ENCODE assay signal across 26 mouse cellular contexts in genomic region chr9:62821811-62822210, GRCm38 (mm10).
"Had no signal": no experiment of that assay in that cellular context is flagged by ENCODE, and none has a peak within 500 bp of the region (broad histone marks: within the 10 kb centered on the region; RNA-seq: fewer than 3 reads in every experiment).

No protein-coding gene starts in this region.

- DNase-seq: gastrocnemius, adult 2 months; gastrocnemius, postnatal 10 days; gastrocnemius, postnatal 25 days; heart, adult 18-20 months; heart, postnatal 14 days; heart, postnatal 36 days; kidney, adult 11 months; kidney, adult 2 months; kidney, adult 9 months; kidney, postnatal 4 days; left cerebral cortex, postnatal 4 days had no signal

- H3K27me3 ChIP-seq: heart, embryonic 13.5 days; heart, embryonic 15.5 days; hindbrain, embryonic 13.5 days; hindbrain, embryonic 15.5 days; kidney, embryonic 15.5 days; limb, embryonic 13.5 days; limb, embryonic 15.5 days; liver, embryonic 12.5 days had no signal

- H3K9me3 ChIP-seq: heart, embryonic 13.5 days; heart, embryonic 15.5 days; hindbrain, embryonic 13.5 days; hindbrain, embryonic 15.5 days; kidney, embryonic 15.5 days; limb, embryonic 15.5 days; liver, embryonic 12.5 days had no signal

- H3K27ac ChIP-seq: gastrocnemius, adult 2 months; heart, embryonic 13.5 days; heart, embryonic 15.5 days; hindbrain, embryonic 13.5 days; hindbrain, embryonic 15.5 days; hindbrain, postnatal 0 days; kidney, embryonic 15.5 days; kidney, postnatal 0 days; layer of hippocampus, adult 2 months; left cerebral cortex, adult 2 months; limb, embryonic 13.5 days; limb, embryonic 15.5 days; liver, embryonic 12.5 days; liver, embryonic 14.5 days had no signal

- H3K36me3 ChIP-seq: heart, embryonic 13.5 days; heart, embryonic 15.5 days; hindbrain, embryonic 13.5 days; hindbrain, embryonic 15.5 days; kidney, embryonic 15.5 days; limb, embryonic 13.5 days; limb, embryonic 15.5 days; liver, embryonic 12.5 days had no signal

- ATAC-seq: hindbrain, postnatal 0 days; intestine, embryonic 16.5 days; liver, embryonic 12.5 days had no signal

- H3K4me2 ChIP-seq: heart, embryonic 11.5 days; heart, embryonic 13.5 days; heart, embryonic 15.5 days; hindbrain, embryonic 13.5 days; hindbrain, embryonic 15.5 days; kidney, embryonic 15.5 days; limb, embryonic 13.5 days; limb, embryonic 15.5 days; liver, embryonic 12.5 days had no signal

- H3K4me3 ChIP-seq: gastrocnemius, adult 2 months; heart, embryonic 13.5 days; heart, embryonic 15.5 days; hindbrain, embryonic 13.5 days; hindbrain, embryonic 15.5 days; kidney, embryonic 15.5 days; layer of hippocampus, adult 2 months; left cerebral cortex, adult 2 months; limb, embryonic 13.5 days; limb, embryonic 15.5 days; liver, embryonic 12.5 days had no signal

- H3K9ac ChIP-seq: heart, embryonic 13.5 days; heart, embryonic 15.5 days; hindbrain, embryonic 13.5 days; hindbrain, embryonic 15.5 days; kidney, embryonic 15.5 days; limb, embryonic 13.5 days; limb, embryonic 15.5 days; liver, embryonic 12.5 days; liver, embryonic 14.5 days had no signal
